Mouse (Mus musculus): ENCODE measurements around the gene Trim50. TPM values are rescaled to one million over a fixed set of nuclear protein-coding genes. Genes with fewer than 3 reads are reported as not detected.

Gene Trim50
- polyA plus RNA-seq, 1 experiment from 2014 or later = not detected

- Histone ChIP-seq H3K9ac (no peak overlapping the region), H3K4me1 (replicated peaks) (peaks cover 17% of the 10 kb centered on the region), H3K36me3 (replicated peaks) (no peaks in the 10 kb centered on the region), H3K27me3 (no peaks in the 10 kb centered on the region), H3K4me3 (replicated peaks) (no peak overlapping the region), H3K27ac (replicated peaks) (no peak overlapping the region), H3K9me3 (replicated peaks) (no peaks in the 10 kb centered on the region), H3K4me2 (no peak overlapping the region)
- no peak for ATAC-seq (ENCODE audit: insufficient read depth)
- WGBS (ENCODE audit: insufficient replicate concordance) = 48% methylated on average over 6 of the region's 6 CpGs
Measured at GRCm38 (mm10) chr5:135399382-135399781, 46.3 kb downstream of the Trim50 start.

GRCm38 (mm10) chr5:135400244-135400643 is 47.1 kb downstream of the Trim50 start:
- Histone ChIP-seq H3K4me3 (replicated peaks) (no peak overlapping the region), H3K4me1 (replicated peaks) (peaks cover 9% of the 10 kb centered on the region; the same call in 1 of the 2 replicates), H3K4me2 (no peak overlapping the region), H3K9ac (no peak overlapping the region), H3K9me3 (replicated peaks) (no peaks in the 10 kb centered on the region), H3K36me3 (replicated peaks) (no peaks in the 10 kb centered on the region), H3K27ac (replicated peaks) (no peak overlapping the region), H3K27me3 (no peaks in the 10 kb centered on the region)
- ATAC-seq (ENCODE audit: insufficient read depth) = peak; percentile 34; the same call in 1 of the 2 replicates
- 3% methylated on average over 2 of the region's 2 CpGs for WGBS (ENCODE audit: insufficient replicate concordance)

GRCm38 (mm10) chr5:135404623-135405022 is 51.5 kb downstream of the Trim50 start:
- H3K4me3 ChIP-seq (replicated peaks) = no peak overlapping the region
- H3K27ac ChIP-seq (replicated peaks) = no peak overlapping the region
- H3K4me1 ChIP-seq (replicated peaks) = no peaks in the 10 kb centered on the region
- ATAC-seq (ENCODE audit: insufficient read depth) = no peak
- H3K9ac ChIP-seq = no peak overlapping the region
- no peaks in the 10 kb centered on the region for H3K36me3 ChIP-seq (replicated peaks)
- no peaks in the 10 kb centered on the region for H3K9me3 ChIP-seq (replicated peaks)
- 48% methylated on average over 20 of the region's 20 CpGs for WGBS (ENCODE audit: insufficient replicate concordance)
- H3K4me2 ChIP-seq = no peak overlapping the region
- H3K27me3 ChIP-seq = no peaks in the 10 kb centered on the region

- Histone ChIP-seq H3K27me3 (no peaks in the 10 kb centered on the region), H3K4me2 (no peak overlapping the region), H3K4me1 (replicated peaks) (no peaks in the 10 kb centered on the region), H3K9me3 (replicated peaks) (no peaks in the 10 kb centered on the region), H3K9ac (no peak overlapping the region), H3K27ac (replicated peaks) (no peak overlapping the region), H3K36me3 (replicated peaks) (no peaks in the 10 kb centered on the region), H3K4me3 (replicated peaks) (no peak overlapping the region)
- 66% methylated on average over 9 of the region's 9 CpGs for WGBS (ENCODE audit: insufficient replicate concordance)
- ATAC-seq (ENCODE audit: insufficient read depth) = no peak
Measured at GRCm38 (mm10) chr5:135405437-135405836, 52.3 kb downstream of the Trim50 start.

GRCm38 (mm10) chr5:135408114-135408513 is 55.0 kb downstream of the Trim50 start:
- Histone ChIP-seq H3K36me3 (replicated peaks) (no peaks in the 10 kb centered on the region), H3K9ac (no peak overlapping the region), H3K27ac (replicated peaks) (no peak overlapping the region), H3K9me3 (replicated peaks) (no peaks in the 10 kb centered on the region), H3K4me1 (replicated peaks) (no peaks in the 10 kb centered on the region), H3K27me3 (no peaks in the 10 kb centered on the region), H3K4me2 (no peak overlapping the region), H3K4me3 (replicated peaks) (no peak overlapping the region)
- ATAC-seq (ENCODE audit: insufficient read depth) = no peak
- 62% methylated on average over 4 of the region's 4 CpGs for WGBS (ENCODE audit: insufficient replicate concordance)

- Histone ChIP-seq H3K4me1 (replicated peaks) (no peaks in the 10 kb centered on the region), H3K9ac (no peak overlapping the region), H3K4me3 (replicated peaks) (no peak overlapping the region), H3K36me3 (replicated peaks) (no peaks in the 10 kb centered on the region), H3K27ac (replicated peaks) (no peak overlapping the region), H3K4me2 (no peak overlapping the region), H3K9me3 (replicated peaks) (no peaks in the 10 kb centered on the region), H3K27me3 (no peaks in the 10 kb centered on the region)
- ATAC-seq (ENCODE audit: insufficient read depth) = no peak
- 73% methylated on average over 9 of the region's 9 CpGs for WGBS (ENCODE audit: insufficient replicate concordance)
Measured at GRCm38 (mm10) chr5:135410266-135410665, 57.2 kb downstream of the Trim50 start.

Small RNA genes within 50 kb of the gene (microRNA-seq; reads per million reads assigned to microRNA genes)
- gene Mir7033 = not detected

Other genes with a start within 250 kb of the Trim50 start
- 11.7 and 12.2 TPM in 2 replicates for gene Tbl2, start 203.6 kb upstream of the Trim50 start, polyA plus RNA-seq (2015; fragmentation: Nextera tagmentation; extraction: Ambion mirVana)
- gene Bcl7b, start 185.0 kb upstream of the Trim50 start, polyA plus RNA-seq (2015; fragmentation: Nextera tagmentation; extraction: Ambion mirVana) = 26.2 and 27.7 TPM in 2 replicates
- 18.2 and 20.1 TPM in 2 replicates for gene Baz1b, start 166.0 kb upstream of the Trim50 start, polyA plus RNA-seq (2015; fragmentation: Nextera tagmentation; extraction: Ambion mirVana)
- 0.38 and 0.55 TPM in 2 replicates for gene Fzd9, start 102.1 kb upstream of the Trim50 start, polyA plus RNA-seq (2015; fragmentation: Nextera tagmentation; extraction: Ambion mirVana)
- gene Fkbp6, start 3.3 kb upstream of the Trim50 start, polyA plus RNA-seq (2015; fragmentation: Nextera tagmentation; extraction: Ambion mirVana) = 0.09 TPM in 1 of 2 replicates, not detected in the other
- gene Nsun5, start 16.7 kb downstream of the Trim50 start, polyA plus RNA-seq (2015; fragmentation: Nextera tagmentation; extraction: Ambion mirVana) = 16.1 and 16.4 TPM in 2 replicates
- gene Pom121, start 41.3 kb downstream of the Trim50 start, polyA plus RNA-seq (2015; fragmentation: Nextera tagmentation; extraction: Ambion mirVana) = 5.5 and 5.8 TPM in 2 replicates
- 3.0 and 3.5 TPM in 2 replicates for gene Hip1, start 191.8 kb downstream of the Trim50 start, polyA plus RNA-seq (2015; fragmentation: Nextera tagmentation; extraction: Ambion mirVana)
- gene Ccl26, start 210.3 kb downstream of the Trim50 start, polyA plus RNA-seq (2015; fragmentation: Nextera tagmentation; extraction: Ambion mirVana) = not detected in 2 replicates
- 15.4 and 20.1 TPM in 2 replicates for gene Ccl24, start 219.8 kb downstream of the Trim50 start, polyA plus RNA-seq (2015; fragmentation: Nextera tagmentation; extraction: Ambion mirVana)

All from liver, embryonic 15.5 days (tissue).